Mouse (Mus musculus) C2C12 (cell line): ENCODE data around the gene Slc1a5. TPM values are rescaled to one million over a fixed set of nuclear protein-coding genes. Genes with fewer than 3 reads are reported as not detected.
A peak's percentile ranks its signal among the peaks of the same experiment; 100 is the strongest.

Experiments used
- H3K27me3 ChIP-seq: one replicate; pipeline ENCODE4 v1.6.1; 2011; ENCODE audit not compliant: control insufficient read depth, insufficient read depth, insufficient read length
- H3K36me3 ChIP-seq: one replicate; pipeline ENCODE4 v1.6.1; 2011; ENCODE audit not compliant: control insufficient read depth, insufficient read depth
- H3K4me3 ChIP-seq: one replicate; pipeline ENCODE4 v1.5.1; 2011; ENCODE audit warnings: mild to moderate bottlenecking, control low read depth; ENCODE audit not compliant: poor library complexity, insufficient read depth, severe bottlenecking
- H3K79me2 ChIP-seq: one replicate; pipeline ENCODE4 v1.6.1; 2011; ENCODE audit not compliant: control insufficient read depth, insufficient read depth
- H3K79me3 ChIP-seq: one replicate; pipeline ENCODE4 v1.6.1; 2011; ENCODE audit warnings: low read depth, control low read depth
- H3ac ChIP-seq: one replicate; pipeline ENCODE3; 2011; ENCODE audit warnings: low read depth; ENCODE audit not compliant: control insufficient read depth, insufficient read length
- CEBPB ChIP-seq: IDR thresholded peaks from one replicate; pipeline ENCODE4 v1.6.1; 2011; ENCODE audit warnings: low read depth, mild to moderate bottlenecking, control low read depth, moderate library complexity
- CTCF ChIP-seq: IDR thresholded peaks from one replicate; pipeline ENCODE4 v1.5.1; 2011; ENCODE audit not compliant: control insufficient read depth, insufficient read depth, insufficient read length
- FOSL1 ChIP-seq: IDR thresholded peaks from one replicate; pipeline ENCODE4 v1.8.0; 2011; ENCODE audit warnings: mild to moderate bottlenecking, low read length; ENCODE audit not compliant: poor library complexity, insufficient read depth, severe bottlenecking
- MAX ChIP-seq: IDR thresholded peaks from one replicate; pipeline ENCODE4 v1.6.1; 2011; ENCODE audit warnings: mild to moderate bottlenecking, control low read depth
- MYOD1 ChIP-seq: IDR thresholded peaks from one replicate; pipeline ENCODE4 v1.6.1; 2011; ENCODE audit warnings: low read depth; ENCODE audit not compliant: control insufficient read depth, insufficient read length
- MYOG ChIP-seq: IDR thresholded peaks from one replicate; pipeline ENCODE4 v1.6.1; 2011; ENCODE audit not compliant: control insufficient read depth, insufficient read length; ENCODE audit errors: extremely low read depth
- USF1 ChIP-seq: IDR thresholded peaks from one replicate; pipeline ENCODE4 v1.6.1; 2011; ENCODE audit warnings: low read depth, mild to moderate bottlenecking, control low read depth, moderate library complexity
- polyA plus RNA-seq: library from polyadenylated mRNA; unstranded; fragments of >200 nt; fragmentation: generic; extraction: Trizol; gene quantifications from one replicate; pipeline ENCODE4 v1.2.1, GENCODE M21; 2012; ENCODE audit warnings: missing spikeins

Gene Slc1a5
- polyA plus RNA-seq, 1 experiment, result 31.5 TPM

DNA sequence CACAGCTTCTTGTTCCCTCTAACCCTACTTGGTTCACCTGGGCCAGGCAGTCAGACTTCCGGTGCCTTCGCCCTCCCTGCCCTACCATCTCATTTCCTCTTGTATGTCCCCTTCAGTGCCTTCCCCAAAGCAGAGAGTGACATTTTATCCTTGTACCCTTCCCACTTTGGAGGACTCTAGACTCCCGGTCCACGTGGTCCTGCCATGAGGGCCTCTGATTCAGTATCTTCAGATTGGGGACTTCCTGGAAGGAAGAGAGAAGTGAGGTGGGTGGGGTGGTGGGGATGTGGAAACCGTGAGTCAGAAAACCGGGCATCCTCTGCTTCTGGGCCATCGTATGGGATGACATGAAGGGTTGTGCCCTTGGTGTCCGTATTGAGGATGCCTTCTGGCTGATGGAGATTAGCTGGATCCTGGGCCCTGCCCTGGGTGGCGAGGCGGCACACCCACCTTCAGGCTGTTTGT lies 2.1 kb downstream of the Slc1a5 start:
- Histone ChIP-seq H3K79me2 (peaks cover 41% of the 10 kb centered on the region), H3ac (peak overlapping the region; percentile 62), H3K79me3 (peaks cover 15% of the 10 kb centered on the region), H3K4me3 (peak overlapping the region; percentile 49), H3K36me3 (peaks cover 8% of the 10 kb centered on the region), H3K27me3 (no peaks in the 10 kb centered on the region)
- TF ChIP-seq MYOG (no peak), CTCF (no peak), MYOD1 (no peak), MAX (peak; percentile 61), FOSL1 (no peak), USF1 (peak; percentile 38)

DNA sequence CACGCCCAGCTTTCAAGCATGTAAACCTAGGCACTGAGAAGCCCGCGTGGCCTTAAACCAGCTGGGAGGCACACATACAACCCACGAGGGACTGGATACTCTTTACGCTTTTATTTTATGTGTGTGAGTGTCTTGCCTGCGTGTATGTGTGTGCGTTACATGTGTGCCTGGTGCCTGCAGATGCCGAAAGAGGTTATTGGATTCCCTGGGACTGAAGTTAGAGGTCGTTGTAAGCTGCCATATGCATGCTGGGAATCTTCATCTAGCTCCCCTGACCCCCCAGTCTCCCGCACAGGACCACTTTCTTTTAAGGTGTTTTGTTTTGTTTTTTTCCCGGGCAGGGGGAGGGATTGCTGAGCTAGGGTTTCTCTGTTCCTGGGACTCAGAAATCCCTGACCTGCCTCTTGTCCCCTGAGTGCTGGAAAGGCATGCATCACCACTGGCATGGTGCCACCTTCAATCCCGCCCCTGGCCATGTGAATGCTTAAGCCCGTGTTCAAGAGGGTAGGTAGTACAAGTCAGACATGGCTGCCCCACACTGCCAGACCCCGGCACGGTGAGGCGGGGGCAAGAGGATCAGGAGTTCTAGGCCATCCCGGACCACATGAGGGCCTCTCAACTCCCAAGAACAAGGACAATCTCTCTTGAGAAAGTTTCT lies 2.7 kb downstream of the Slc1a5 start:
- Histone ChIP-seq H3K79me2 (peaks cover 41% of the 10 kb centered on the region), H3K4me3 (peak overlapping the region; percentile 49), H3K27me3 (no peaks in the 10 kb centered on the region), H3ac (peak overlapping the region; percentile 62), H3K36me3 (peaks cover 8% of the 10 kb centered on the region), H3K79me3 (peaks cover 15% of the 10 kb centered on the region)
- TF ChIP-seq CEBPB (no peak), USF1 (no peak), MYOG (no peak), FOSL1 (no peak), MAX (no peak), MYOD1 (no peak), CTCF (no peak)

DNA sequence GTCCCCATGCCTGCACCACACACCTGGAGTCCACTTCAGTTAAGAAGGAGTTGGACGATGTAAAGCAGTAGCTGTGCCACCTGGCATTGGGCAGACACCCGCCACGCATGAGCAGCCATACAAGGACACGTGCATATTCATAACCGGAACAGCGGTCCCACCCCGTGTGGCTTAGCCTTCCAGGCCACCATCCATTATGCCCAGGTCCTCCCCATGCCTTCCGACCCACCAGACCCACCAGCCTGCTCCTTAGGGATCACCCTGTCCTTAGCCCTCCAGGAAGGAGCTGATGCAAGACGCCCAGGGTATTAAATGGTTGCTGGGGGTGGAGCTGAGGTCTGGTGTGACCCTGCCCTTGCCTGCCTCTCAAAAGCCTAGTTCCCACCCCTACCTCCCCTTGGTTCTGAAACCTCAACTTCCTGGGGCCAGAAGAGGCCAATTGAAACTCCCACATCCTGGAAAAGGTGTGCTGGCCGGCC lies 3.4 kb downstream of the Slc1a5 start:
- peaks cover 41% of the 10 kb centered on the region for H3K79me2 ChIP-seq
- H3K36me3 ChIP-seq, result peaks cover 8% of the 10 kb centered on the region
- TF ChIP-seq CEBPB, result no peak
- no peak for TF ChIP-seq FOSL1
- TF ChIP-seq USF1, result no peak
- TF ChIP-seq MAX, result no peak
- TF ChIP-seq MYOD1, result no peak
- no peak for TF ChIP-seq MYOG
- TF ChIP-seq CTCF, result no peak
- H3ac ChIP-seq, result no peak overlapping the region
- no peak overlapping the region for H3K4me3 ChIP-seq
- H3K79me3 ChIP-seq, result peaks cover 15% of the 10 kb centered on the region
- H3K27me3 ChIP-seq, result no peaks in the 10 kb centered on the region

DNA sequence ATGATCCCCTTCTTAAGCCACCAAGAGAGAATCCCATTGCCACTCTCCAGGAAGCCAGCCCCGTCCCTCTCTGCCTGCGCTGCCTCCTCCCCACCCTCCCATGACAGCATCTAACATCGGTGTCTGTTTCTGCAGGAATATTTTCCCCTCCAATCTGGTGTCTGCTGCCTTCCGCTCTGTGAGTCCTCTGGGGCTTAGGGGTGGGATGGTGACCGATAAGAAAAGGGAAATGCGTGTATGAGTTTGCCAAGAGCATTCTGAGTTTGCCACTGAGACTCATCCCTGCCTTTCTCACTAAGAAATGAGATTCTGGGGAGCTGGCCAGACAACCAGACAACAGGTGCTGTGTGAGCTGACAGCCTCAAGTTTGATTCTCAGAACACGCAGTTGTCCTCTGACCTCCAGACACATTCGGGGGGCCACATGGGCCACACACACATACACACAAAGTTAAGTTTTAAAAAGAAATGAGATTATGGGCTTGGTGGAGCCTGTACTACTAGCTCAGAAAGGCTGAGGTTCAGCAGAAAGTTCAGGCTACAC lies 4.5 kb downstream of the Slc1a5 start:
- TF ChIP-seq CEBPB (no peak), USF1 (no peak), FOSL1 (no peak), MYOD1 (no peak), MYOG (no peak)
- Histone ChIP-seq H3K4me3 (no peak overlapping the region), H3ac (no peak overlapping the region), H3K79me3 (peaks cover 15% of the 10 kb centered on the region), H3K36me3 (peaks cover 8% of the 10 kb centered on the region), H3K27me3 (no peaks in the 10 kb centered on the region), H3K79me2 (peaks cover 41% of the 10 kb centered on the region)

DNA sequence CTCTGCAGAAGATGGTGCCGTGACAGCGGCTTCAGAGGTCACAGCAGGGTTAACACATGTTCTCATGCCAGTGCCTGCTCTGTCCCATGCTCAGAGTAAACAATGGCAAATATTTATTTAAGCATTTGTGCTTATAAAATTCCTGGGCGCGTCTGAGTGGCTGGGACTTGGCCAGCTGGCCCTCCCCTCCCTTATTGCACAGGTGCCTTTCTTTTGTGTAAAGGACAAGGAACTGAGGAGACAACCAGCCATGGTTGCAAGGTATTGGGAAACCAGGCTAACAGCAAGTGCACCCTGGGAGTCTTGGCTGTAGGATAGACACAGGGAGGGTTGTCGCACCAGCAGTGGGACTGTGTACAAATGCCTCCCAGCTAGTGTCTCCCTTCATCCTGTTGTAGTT lies 11.2 kb downstream of the Slc1a5 start:
- Histone ChIP-seq H3K27me3 (no peaks in the 10 kb centered on the region), H3K79me3 (no peaks in the 10 kb centered on the region), H3ac (no peak overlapping the region), H3K4me3 (no peak overlapping the region), H3K36me3 (peaks cover 13% of the 10 kb centered on the region), H3K79me2 (no peaks in the 10 kb centered on the region)
- TF ChIP-seq MYOG (no peak), CTCF (no peak), MYOD1 (no peak), USF1 (no peak), CEBPB (no peak), FOSL1 (no peak), MAX (no peak)

DNA sequence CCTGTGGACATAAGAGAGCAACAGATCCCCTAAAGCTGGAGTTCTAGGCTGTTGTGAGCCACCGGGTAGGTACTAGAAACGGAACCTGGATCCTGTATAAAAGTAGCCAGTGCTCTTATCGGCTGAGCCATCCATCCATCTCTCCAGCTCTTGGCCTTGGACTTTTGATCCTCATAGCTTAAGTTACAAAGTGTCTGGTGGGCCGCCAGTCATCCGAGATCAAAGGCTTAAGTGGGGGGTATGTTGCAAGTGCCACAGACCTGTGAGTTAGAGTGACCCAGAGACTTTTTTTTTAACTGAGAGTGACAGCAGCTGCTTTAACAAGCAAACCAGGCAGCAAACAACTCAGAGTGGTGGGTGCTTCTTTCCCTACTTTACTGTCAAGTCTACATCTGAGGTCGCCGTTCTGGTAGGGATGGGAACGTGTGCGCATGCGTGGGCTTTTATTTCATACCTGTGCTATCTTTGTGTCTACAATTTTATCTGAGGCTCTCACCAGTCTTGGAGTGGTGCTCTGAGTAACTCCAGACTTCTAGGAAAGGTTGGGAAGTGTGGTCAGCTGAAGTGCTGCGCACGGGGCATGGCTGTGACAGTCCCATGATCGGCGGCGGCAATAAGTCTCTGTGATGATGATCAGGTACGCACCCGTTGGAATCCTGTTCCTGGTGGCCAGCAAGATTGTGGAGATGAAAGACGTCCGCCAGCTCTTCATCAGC lies 12.0 kb downstream of the Slc1a5 start:
- H3ac ChIP-seq, result no peak overlapping the region
- H3K79me2 ChIP-seq, result no peaks in the 10 kb centered on the region
- TF ChIP-seq USF1 (no peak), CTCF (no peak), FOSL1 (no peak), MAX (no peak), CEBPB (no peak), MYOD1 (no peak), MYOG (no peak)
- H3K4me3 ChIP-seq, result no peak overlapping the region
- H3K27me3 ChIP-seq, result no peaks in the 10 kb centered on the region
- H3K79me3 ChIP-seq, result no peaks in the 10 kb centered on the region
- peaks cover 18% of the 10 kb centered on the region for H3K36me3 ChIP-seq
